Mouse (Mus musculus): ENCODE results near the gene Gtf2a2. TPM values are rescaled to one million over a fixed set of nuclear protein-coding genes. Genes with fewer than 3 reads are reported as not detected.
"Not testable (repeated sequence)": the region's sequence is repeated elsewhere in the genome, so short reads cannot be mapped to it uniquely, and the experiment has no call there.

Gene Gtf2a2
- polyA plus RNA-seq, 1 experiment: 122 TPM

DNA sequence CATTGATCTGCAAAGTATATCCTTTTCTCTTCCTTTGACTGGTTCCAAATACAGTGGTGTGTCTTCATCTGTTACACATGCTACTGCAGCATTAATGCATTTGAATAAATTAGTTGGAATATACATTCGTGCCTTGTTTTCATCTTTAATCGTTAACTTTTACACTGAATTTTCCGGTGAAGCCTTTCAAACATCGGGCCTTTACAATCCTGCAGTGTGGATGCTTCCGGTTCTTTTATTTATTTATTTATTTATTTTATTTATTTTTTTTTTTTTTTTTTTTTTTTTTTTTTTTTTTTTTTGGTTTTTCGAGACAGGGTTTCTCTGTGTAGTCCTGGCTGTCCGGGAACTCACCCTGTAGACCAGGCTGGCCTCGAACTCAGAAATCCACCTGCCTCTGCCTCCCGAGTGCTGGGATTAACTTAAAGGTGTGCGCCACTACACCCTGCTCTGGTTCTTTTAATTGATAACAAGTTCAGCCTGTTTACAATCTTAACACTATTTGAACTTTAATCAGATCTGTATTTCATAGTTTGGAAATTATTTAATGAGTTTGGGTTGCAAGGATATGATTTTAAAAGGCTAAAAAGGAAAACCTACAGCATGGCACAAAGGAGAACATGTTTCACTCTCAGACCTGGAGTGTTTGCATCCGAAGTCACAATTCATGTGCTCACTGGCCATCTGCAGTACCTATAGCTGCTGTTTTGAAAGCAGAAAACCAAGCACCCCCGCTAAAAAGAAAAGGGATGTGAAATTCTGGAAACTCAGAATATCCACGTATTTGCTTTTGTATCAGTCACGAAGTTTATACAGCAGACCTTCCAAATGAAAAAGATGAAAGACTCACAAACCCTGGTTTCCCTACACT is 578 bp upstream of the Gtf2a2 start:
- H3K27ac ChIP-seq (ENCODE audit: insufficient read depth, low read length): peak overlapping the region; percentile 86
- H3K4me3 ChIP-seq (ENCODE audit: low read depth, low read length): peak overlapping the region; percentile 47
- peak overlapping the region; percentile 94 for H3K9ac ChIP-seq (ENCODE audit: low read depth, poor library complexity, severe bottlenecking)
- no peak for TF ChIP-seq EP300 (IDR thresholded peaks at IDR 0.05; ENCODE audit: insufficient read depth, low read depth, low read length)
- no peaks in the 10 kb centered on the region for H3K9me3 ChIP-seq (replicated peaks; ENCODE audit: control insufficient read depth, insufficient read depth, low read length, poor library complexity, severe bottlenecking)
- H3K36me3 ChIP-seq (ENCODE audit: control insufficient read depth, insufficient read depth, low read length, poor library complexity, severe bottlenecking): peaks cover 29% of the 10 kb centered on the region
- no peaks in the 10 kb centered on the region for H3K4me1 ChIP-seq (ENCODE audit: control insufficient read depth, insufficient read depth, low read length)
- H3K27me3 ChIP-seq (ENCODE audit: control insufficient read depth, insufficient read depth, low read length, poor library complexity, severe bottlenecking): no peaks in the 10 kb centered on the region

- H3K4me1 ChIP-seq (ENCODE audit: control insufficient read depth, insufficient read depth, low read length): no peaks in the 10 kb centered on the region
- H3K9ac ChIP-seq (ENCODE audit: low read depth, poor library complexity, severe bottlenecking): no peak overlapping the region
- no peaks in the 10 kb centered on the region for H3K9me3 ChIP-seq (replicated peaks; ENCODE audit: control insufficient read depth, insufficient read depth, low read length, poor library complexity, severe bottlenecking)
- peaks cover 25% of the 10 kb centered on the region for H3K36me3 ChIP-seq (ENCODE audit: control insufficient read depth, insufficient read depth, low read length, poor library complexity, severe bottlenecking)
- no peaks in the 10 kb centered on the region for H3K27me3 ChIP-seq (ENCODE audit: control insufficient read depth, insufficient read depth, low read length, poor library complexity, severe bottlenecking)
- no peak overlapping the region for H3K27ac ChIP-seq (ENCODE audit: insufficient read depth, low read length)
- H3K4me3 ChIP-seq (ENCODE audit: low read depth, low read length): no peak overlapping the region
- no peak for TF ChIP-seq CTCF (IDR thresholded peaks at IDR 0.05; ENCODE audit: low read depth, low read length)
- TF ChIP-seq EP300 (IDR thresholded peaks at IDR 0.05; ENCODE audit: insufficient read depth, low read depth, low read length): no peak
- TF ChIP-seq POLR2A (IDR thresholded peaks at IDR 0.05; ENCODE audit: insufficient read depth, low read length): no peak
Observed at GRCm38 (mm10) chr9:70015632-70016031, 3.3 kb downstream of the Gtf2a2 start.

DNA sequence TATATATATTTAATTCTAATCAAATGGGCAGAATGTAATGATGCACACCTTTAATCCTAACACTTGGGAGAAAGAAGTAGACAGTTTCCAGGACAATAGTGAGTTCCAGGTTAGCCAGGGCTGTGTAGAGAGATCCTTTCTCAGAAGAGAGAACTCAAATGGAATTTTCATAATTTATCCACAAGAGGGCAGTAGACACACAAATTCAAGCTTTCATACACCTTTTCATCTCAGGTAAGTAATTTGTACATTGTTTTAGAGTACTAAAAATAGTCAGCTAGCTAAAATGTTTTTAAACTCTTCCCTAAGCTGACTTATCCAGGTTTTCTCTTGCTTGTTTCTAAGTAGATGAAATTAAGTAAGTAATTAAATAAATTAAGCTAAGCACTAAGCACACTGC is 6.5 kb downstream of the Gtf2a2 start:
- H3K9me3 ChIP-seq (replicated peaks; ENCODE audit: control insufficient read depth, insufficient read depth, low read length, poor library complexity, severe bottlenecking): no peaks in the 10 kb centered on the region
- H3K4me3 ChIP-seq (ENCODE audit: low read depth, low read length): no peak overlapping the region
- H3K36me3 ChIP-seq (ENCODE audit: control insufficient read depth, insufficient read depth, low read length, poor library complexity, severe bottlenecking): peaks cover 32% of the 10 kb centered on the region
- H3K27ac ChIP-seq (ENCODE audit: insufficient read depth, low read length): no peak overlapping the region
- TF ChIP-seq EP300 (IDR thresholded peaks at IDR 0.05; ENCODE audit: insufficient read depth, low read depth, low read length) (no peak), CTCF (IDR thresholded peaks at IDR 0.05; ENCODE audit: low read depth, low read length) (no peak), POLR2A (IDR thresholded peaks at IDR 0.05; ENCODE audit: insufficient read depth, low read length) (no peak)
- no peaks in the 10 kb centered on the region for H3K4me1 ChIP-seq (ENCODE audit: control insufficient read depth, insufficient read depth, low read length)
- H3K27me3 ChIP-seq (ENCODE audit: control insufficient read depth, insufficient read depth, low read length, poor library complexity, severe bottlenecking): no peaks in the 10 kb centered on the region
- H3K9ac ChIP-seq (ENCODE audit: low read depth, poor library complexity, severe bottlenecking): no peak overlapping the region

DNA sequence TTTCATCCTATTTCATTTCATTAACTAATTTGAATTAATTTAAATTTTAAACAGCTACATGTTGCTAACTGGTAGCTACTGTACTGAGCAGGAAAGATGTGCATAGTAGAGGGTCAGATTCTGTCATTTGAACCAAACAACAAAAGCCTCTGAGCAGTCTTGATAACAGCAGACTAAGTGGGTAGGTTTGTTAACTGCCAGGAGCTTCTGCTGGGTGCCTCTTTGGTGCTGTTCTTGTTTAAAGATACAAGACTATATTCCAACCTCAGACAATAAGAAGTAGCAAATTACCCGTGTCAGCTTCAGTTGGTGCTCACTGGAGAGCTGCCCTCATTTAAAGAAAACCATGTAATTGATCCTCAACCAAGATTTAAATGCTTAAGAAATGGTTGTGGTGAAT is 9.3 kb downstream of the Gtf2a2 start:
- Histone ChIP-seq H3K27ac (ENCODE audit: insufficient read depth, low read length) (no peak overlapping the region), H3K36me3 (ENCODE audit: control insufficient read depth, insufficient read depth, low read length, poor library complexity, severe bottlenecking) (peaks cover 28% of the 10 kb centered on the region), H3K9me3 (replicated peaks; ENCODE audit: control insufficient read depth, insufficient read depth, low read length, poor library complexity, severe bottlenecking) (no peaks in the 10 kb centered on the region), H3K4me1 (ENCODE audit: control insufficient read depth, insufficient read depth, low read length) (no peaks in the 10 kb centered on the region), H3K27me3 (ENCODE audit: control insufficient read depth, insufficient read depth, low read length, poor library complexity, severe bottlenecking) (no peaks in the 10 kb centered on the region), H3K4me3 (ENCODE audit: low read depth, low read length) (no peak overlapping the region), H3K9ac (ENCODE audit: low read depth, poor library complexity, severe bottlenecking) (no peak overlapping the region)
- TF ChIP-seq POLR2A (IDR thresholded peaks at IDR 0.05; ENCODE audit: insufficient read depth, low read length) (no peak), CTCF (IDR thresholded peaks at IDR 0.05; ENCODE audit: low read depth, low read length) (no peak), EP300 (IDR thresholded peaks at IDR 0.05; ENCODE audit: insufficient read depth, low read depth, low read length) (no peak)

DNA sequence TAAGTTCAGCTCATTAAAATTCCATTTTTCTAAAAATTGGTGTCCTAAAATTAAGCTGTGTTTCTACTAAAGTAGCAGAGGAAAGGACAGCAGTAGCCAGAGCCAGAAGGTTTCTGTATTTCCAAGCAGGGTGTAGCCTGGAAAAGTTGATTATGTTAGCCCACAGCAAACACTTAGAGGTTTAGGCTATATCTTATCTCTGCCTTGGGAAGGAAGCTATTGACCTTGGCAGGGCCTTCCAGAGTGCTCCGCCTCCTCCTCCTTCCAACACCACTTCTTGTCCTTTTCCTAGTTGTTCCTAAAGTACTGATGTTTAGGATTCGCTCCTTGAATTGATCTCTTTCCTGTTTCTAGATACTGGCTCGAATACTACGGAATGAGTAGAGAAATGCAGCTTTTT is 9.7 kb downstream of the Gtf2a2 start:
- Histone ChIP-seq H3K27me3 (ENCODE audit: control insufficient read depth, insufficient read depth, low read length, poor library complexity, severe bottlenecking) (no peaks in the 10 kb centered on the region), H3K9me3 (replicated peaks; ENCODE audit: control insufficient read depth, insufficient read depth, low read length, poor library complexity, severe bottlenecking) (no peaks in the 10 kb centered on the region), H3K36me3 (ENCODE audit: control insufficient read depth, insufficient read depth, low read length, poor library complexity, severe bottlenecking) (peaks cover 23% of the 10 kb centered on the region), H3K4me1 (ENCODE audit: control insufficient read depth, insufficient read depth, low read length) (no peaks in the 10 kb centered on the region), H3K4me3 (ENCODE audit: low read depth, low read length) (no peak overlapping the region), H3K9ac (ENCODE audit: low read depth, poor library complexity, severe bottlenecking) (no peak overlapping the region), H3K27ac (ENCODE audit: insufficient read depth, low read length) (no peak overlapping the region)
- TF ChIP-seq POLR2A (IDR thresholded peaks at IDR 0.05; ENCODE audit: insufficient read depth, low read length) (no peak), EP300 (IDR thresholded peaks at IDR 0.05; ENCODE audit: insufficient read depth, low read depth, low read length) (no peak), CTCF (IDR thresholded peaks at IDR 0.05; ENCODE audit: low read depth, low read length) (no peak)

- not testable (repeated sequence) for H3K9me3 ChIP-seq (replicated peaks; ENCODE audit: control insufficient read depth, insufficient read depth, low read length, poor library complexity, severe bottlenecking); H3K27me3 ChIP-seq (ENCODE audit: control insufficient read depth, insufficient read depth, low read length, poor library complexity, severe bottlenecking); H3K4me1 ChIP-seq (ENCODE audit: control insufficient read depth, insufficient read depth, low read length); H3K4me3 ChIP-seq (ENCODE audit: low read depth, low read length); H3K27ac ChIP-seq (ENCODE audit: insufficient read depth, low read length); H3K9ac ChIP-seq (ENCODE audit: low read depth, poor library complexity, severe bottlenecking)
- peaks cover 19% of the 10 kb centered on the region for H3K36me3 ChIP-seq (ENCODE audit: control insufficient read depth, insufficient read depth, low read length, poor library complexity, severe bottlenecking)
Observed at GRCm38 (mm10) chr9:70023615-70024014, 11.3 kb downstream of the Gtf2a2 start.

Measured in ES-Bruce4 (cell line).